Mouse (Mus musculus): Measurements from ENCODE around the gene Slc24a1.
A peak's percentile ranks its signal among the peaks of the same experiment; 100 is the strongest.
"Not testable (repeated sequence)": the region's sequence is repeated elsewhere in the genome, so short reads cannot be mapped to it uniquely, and the experiment has no call there.

Slc24a1 gene

DNA sequence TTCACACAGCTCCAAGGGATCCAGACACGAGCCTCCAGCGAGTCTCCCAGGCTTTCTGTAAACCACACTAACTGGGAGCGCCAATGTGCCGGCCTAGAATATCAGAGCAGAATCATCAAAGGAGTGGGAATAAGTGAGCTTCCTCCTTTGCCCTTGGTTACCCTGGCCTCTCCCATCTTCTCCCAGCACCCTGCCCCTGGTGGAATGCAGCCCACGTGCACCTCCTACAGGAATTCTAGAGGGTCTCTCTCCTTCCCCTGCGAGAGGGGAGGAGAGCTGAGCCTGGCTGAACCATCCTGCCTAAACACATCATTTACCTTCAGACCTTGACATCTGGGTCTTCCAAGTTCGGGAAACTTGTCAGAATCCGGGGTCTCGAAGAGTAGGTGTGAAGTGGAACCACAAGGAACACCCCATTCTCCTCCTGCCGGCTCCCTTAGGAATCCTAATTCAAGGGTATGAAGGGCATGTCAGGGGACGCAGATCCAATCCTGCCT is at the start of gene Slc24a1:
Slc24a1 (minus strand) TSS at position 447 of the 497 bp plus-strand sequence.
- DNase-seq (ENCODE audit: low read depth, low spot score) = no peak

- DNase-seq (ENCODE audit: low read depth, low spot score) = not testable (repeated sequence)
Observed at GRCm38 (mm10) chr9:64995464-64995863, 44.1 kb upstream of the Slc24a1 start.

DNA sequence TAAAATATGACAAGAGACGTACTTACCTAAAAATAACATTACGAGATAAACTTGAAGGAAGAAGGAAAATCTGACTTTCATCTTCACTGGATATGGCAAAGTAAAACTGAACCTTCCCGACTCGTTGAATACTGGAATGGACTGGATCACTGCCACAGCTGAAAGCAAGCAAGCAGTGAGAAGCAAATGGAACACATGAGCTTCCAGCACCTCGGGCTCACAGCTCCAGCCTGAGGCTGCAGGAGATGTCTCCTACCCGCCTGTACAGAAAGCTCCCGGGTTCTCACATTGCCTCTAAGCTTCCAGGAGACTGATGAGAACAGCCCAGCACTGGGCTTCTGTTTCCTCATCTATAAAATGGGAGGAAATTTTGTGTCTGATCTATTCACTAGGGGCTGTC is 38.9 kb upstream of the Slc24a1 start:
- DNase-seq (ENCODE audit: low read depth, low spot score) = no peak

GRCm38 (mm10) chr9:64988443-64988842 is 37.0 kb upstream of the Slc24a1 start:
- no peak for DNase-seq (ENCODE audit: low read depth, low spot score)

- DNase-seq (ENCODE audit: low read depth, low spot score) = no peak
Observed at GRCm38 (mm10) chr9:64987651-64988050, 36.2 kb upstream of the Slc24a1 start.

DNA sequence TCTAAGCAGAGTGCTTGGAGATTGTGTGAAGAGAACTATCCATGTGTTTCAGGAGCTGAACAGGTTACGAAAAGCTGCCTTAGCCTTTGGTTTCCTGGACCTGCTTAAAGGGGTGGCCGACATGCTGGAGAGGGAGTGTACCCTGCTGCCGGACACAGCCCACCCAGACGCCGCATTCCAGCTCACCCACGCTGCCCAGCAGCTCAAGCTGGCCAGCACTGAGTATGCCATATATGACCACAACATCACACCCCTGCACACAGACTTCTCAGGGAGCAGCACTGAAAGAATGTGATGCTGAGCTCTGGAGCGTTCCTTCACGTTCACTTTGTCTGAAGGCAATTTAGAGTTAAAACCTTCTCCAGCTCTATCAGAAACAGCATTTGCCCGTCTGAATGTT is 34.4 kb upstream of the Slc24a1 start:
- DNase-seq (ENCODE audit: low read depth, low spot score) = no peak

GRCm38 (mm10) chr9:64985037-64985794 is 33.8 kb upstream of the Slc24a1 start:
- DNase-seq (ENCODE audit: low read depth, low spot score) = no peak

GRCm38 (mm10) chr9:64981904-64982303 is 30.5 kb upstream of the Slc24a1 start:
- no peak for DNase-seq (ENCODE audit: low read depth, low spot score)

DNA sequence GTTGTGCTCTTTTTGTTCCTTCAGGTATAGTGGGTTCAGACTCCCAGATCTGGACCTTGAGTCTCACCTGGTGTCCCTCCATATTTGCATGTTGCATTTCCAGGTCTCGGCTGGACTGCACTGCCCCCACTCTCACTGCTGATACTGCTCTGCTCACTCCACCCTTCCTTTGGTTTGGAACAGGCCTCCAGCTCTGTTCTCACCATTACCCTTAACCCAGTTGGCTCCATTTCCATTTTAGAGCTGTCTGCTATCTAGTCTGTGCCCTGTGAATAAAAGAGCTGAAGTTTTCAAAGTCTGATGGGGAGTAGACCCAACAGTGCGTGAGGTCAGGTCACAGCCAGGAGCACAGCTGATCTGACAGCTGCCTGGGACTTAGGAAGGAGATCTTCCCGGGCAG is 29.1 kb upstream of the Slc24a1 start:
- DNase-seq (ENCODE audit: low read depth, low spot score) = no peak

GRCm38 (mm10) chr9:64960978-64961320 is 9.5 kb upstream of the Slc24a1 start:
- DNase-seq (ENCODE audit: low read depth, low spot score) = no peak

GRCm38 (mm10) chr9:64960117-64960977 is 8.9 kb upstream of the Slc24a1 start, which contains the start of gene Ints14:
Ints14 (plus strand) TSS chr9:64960905.
- peak; percentile 97 for DNase-seq (ENCODE audit: low read depth, low spot score)

DNA sequence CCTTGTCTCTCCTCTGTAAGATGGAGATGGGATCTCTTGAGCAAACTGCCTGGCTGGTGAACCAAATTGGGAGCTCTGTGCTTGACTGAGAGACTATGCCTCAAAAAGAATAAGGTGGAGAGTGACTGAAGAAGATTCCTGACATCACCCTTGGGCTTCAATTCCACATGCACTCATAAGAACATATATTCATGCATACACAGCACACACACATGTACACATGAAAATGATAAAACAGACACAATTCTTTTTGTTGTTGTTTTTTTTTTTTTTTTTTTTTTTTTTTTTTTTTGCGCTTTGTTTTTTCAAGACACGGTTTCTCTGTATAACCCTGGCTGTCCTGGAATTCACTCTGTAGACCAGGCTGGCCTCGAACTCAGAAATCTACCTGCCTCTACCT is 5.9 kb upstream of the Slc24a1 start:
- no peak for DNase-seq (ENCODE audit: low read depth, low spot score)

- no peak for DNase-seq (ENCODE audit: low read depth, low spot score)
Observed at GRCm38 (mm10) chr9:64956337-64956736, 4.9 kb upstream of the Slc24a1 start.

GRCm38 (mm10) chr9:64953190-64953589 is 1.8 kb upstream of the Slc24a1 start:
- no peak for DNase-seq (ENCODE audit: low read depth, low spot score)

DNA sequence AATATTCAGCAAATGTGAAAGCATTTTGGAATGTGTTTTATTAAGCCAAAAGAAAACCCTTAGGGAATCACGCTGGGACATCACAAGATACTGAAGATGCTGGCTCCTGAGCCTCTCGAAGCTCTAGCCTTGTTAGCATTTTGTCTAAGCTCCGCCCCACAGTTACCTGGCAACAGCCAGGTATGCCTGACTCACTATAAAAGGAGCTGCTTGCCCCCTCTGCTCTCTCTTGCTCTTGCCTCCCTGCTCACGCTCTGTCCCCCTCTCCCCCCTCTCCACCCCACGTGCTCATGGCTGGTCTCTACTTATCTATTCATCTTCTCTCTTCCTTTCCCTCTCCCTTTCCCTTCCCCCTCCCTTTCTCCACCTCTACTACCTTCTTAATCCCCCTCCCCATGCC is 648 bp upstream of the Slc24a1 start:
- no peak for DNase-seq (ENCODE audit: low read depth, low spot score)

DNA sequence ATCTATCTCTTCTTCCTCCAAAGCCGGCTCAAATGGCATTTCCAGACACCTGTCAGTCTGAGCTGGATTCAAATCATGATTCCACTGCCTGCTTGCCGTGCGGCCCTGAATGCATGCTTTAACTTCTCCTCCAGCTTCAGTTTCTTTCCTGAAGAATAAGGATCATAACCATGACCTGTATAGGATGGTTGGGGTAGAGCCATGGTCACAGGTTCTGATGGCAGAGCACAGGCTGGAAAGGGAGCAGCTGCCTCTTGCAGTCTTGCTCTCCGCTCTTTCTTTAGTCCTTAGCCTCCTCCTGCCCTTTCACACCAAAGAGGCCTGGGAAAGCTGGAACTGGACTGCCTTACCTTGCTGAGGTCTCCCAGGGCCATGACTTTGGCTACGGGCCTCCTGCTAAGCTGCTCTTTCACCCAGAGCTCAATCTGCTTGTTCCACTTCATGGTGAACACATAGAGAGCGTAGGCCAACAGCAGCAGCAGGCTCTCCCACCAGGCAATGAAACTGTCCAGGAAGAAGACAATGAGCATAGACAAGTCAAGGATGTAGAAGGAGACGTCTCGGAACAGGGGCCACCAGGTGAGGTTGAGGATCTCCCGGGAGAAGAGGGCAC is 3.8 kb downstream of the Slc24a1 start:
- DNase-seq (ENCODE audit: low read depth, low spot score) = no peak

- no peak for DNase-seq (ENCODE audit: low read depth, low spot score)
Observed at GRCm38 (mm10) chr9:64943997-64944396, 7.4 kb downstream of the Slc24a1 start.

- no peak for DNase-seq (ENCODE audit: low read depth, low spot score)
Observed at GRCm38 (mm10) chr9:64941650-64942049, 9.8 kb downstream of the Slc24a1 start.

GRCm38 (mm10) chr9:64940731-64941346 is 10.6 kb downstream of the Slc24a1 start:
- no peak for DNase-seq (ENCODE audit: low read depth, low spot score)

DNA sequence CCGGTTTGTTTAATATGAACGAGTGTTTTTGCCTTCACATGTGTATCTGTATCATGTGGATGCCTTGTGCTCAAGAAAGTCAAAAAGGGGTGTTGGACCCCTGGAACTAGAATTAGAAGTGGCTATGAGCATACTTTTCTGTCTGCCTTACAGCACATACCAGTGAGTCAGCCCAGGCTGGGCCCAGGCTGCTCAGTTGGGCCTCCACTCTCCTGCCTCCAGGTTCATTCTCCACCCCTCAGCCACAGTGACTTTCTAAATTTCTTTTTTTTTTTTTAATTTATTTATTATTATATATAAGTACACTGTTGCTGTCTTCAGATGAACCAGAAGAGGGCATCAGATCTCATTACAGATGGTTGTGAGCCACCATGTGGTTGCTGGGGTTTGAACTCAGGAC is 11.6 kb downstream of the Slc24a1 start:
- no peak for DNase-seq (ENCODE audit: low read depth, low spot score)

GRCm38 (mm10) chr9:64939281-64939680 is 12.1 kb downstream of the Slc24a1 start:
- DNase-seq (ENCODE audit: low read depth, low spot score) = no peak

DNA sequence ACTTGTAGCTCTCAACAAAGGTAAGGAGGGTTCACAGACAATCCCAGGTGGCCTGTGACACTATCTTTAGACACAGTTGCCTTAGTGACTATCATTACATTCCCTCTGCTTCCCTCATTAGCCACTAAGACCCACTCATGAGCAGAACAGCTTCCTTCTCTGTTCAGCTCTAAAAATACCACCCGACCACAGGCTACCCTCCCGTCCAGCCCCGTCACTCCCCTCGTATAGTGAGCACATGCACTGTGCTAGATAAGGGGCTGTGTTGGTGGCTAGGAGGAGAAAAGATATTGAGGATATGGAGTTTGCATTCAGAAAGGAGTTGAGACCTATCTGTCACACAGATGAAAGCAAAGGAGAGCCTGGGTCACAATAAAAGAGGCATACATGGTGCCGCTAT is 12.9 kb downstream of the Slc24a1 start:
- no peak for DNase-seq (ENCODE audit: low read depth, low spot score)
